ENCODE assay signal across 8 mouse cellular contexts in genomic region chr11:116012262-116012947, GRCm38 (mm10). TPM values are rescaled to one million over a fixed set of nuclear protein-coding genes. Genes with fewer than 3 reads are reported as not detected.
DNase-seq lines count a peak whose midpoint lies in the region; ATAC-seq and TF ChIP-seq lines count a peak whose summit lies in the region.

TSS of gene Galk1 (minus strand) at chr11:116012719.

- ATAC-seq in hindbrain, embryonic 11.5 days (ENCODE audit: low FRiP score): peak; percentile 80
- ATAC-seq in lung, postnatal 0 days: peak; percentile 93

- H3K36me3 ChIP-seq in hindbrain, embryonic 11.5 days (ENCODE audit: control insufficient read depth, insufficient read depth, low read length): no peaks in the 10 kb centered on the region
- 0 out of 2 replicates have a peak, but pooled peaks cover 9% of the 10 kb centered on the region for H3K36me3 ChIP-seq in lung, postnatal 0 days (ENCODE audit: insufficient read depth, low read length)

- H3K27me3 ChIP-seq in hindbrain, embryonic 11.5 days (ENCODE audit: control insufficient read depth, insufficient read depth, low read length): no peaks in the 10 kb centered on the region
- no peaks in the 10 kb centered on the region for H3K27me3 ChIP-seq in lung, postnatal 0 days (replicated peaks; ENCODE audit: insufficient read depth, low read length)

- H3K9me3 ChIP-seq in hindbrain, embryonic 11.5 days (ENCODE audit: control insufficient read depth, low read length): no peaks in the 10 kb centered on the region
- H3K9me3 ChIP-seq in lung, postnatal 0 days (ENCODE audit: low read length): no peaks in the 10 kb centered on the region

- WGBS in hindbrain, embryonic 11.5 days: under 1% methylated on average over 45 of the region's 55 CpGs
- under 1% methylated on average over 55 of the region's 55 CpGs for WGBS in lung, postnatal 0 days

- H3K4me3 ChIP-seq in hindbrain, embryonic 11.5 days (ENCODE audit: low read depth, low read length): peak within 1 kb of the TSS; percentile 58
- H3K4me3 ChIP-seq in lung, postnatal 0 days (ENCODE audit: low read depth, low read length): peak within 1 kb of the TSS; percentile 61

- H3K4me1 ChIP-seq in hindbrain, embryonic 11.5 days (replicated peaks; ENCODE audit: control insufficient read depth, insufficient read depth, low read length): no peaks in the 10 kb centered on the region; the same call in 1 of the 2 replicates
- 0 out of 2 replicates have a peak, but pooled peaks cover 2% of the 10 kb centered on the region for H3K4me1 ChIP-seq in lung, postnatal 0 days (ENCODE audit: insufficient read depth, low read depth, low read length)

- peak within 1 kb of the TSS; percentile 51 for H3K27ac ChIP-seq in hindbrain, embryonic 11.5 days (ENCODE audit: low read depth, low read length)
- H3K27ac ChIP-seq in lung, postnatal 0 days (ENCODE audit: low read length): peak within 1 kb of the TSS; percentile 88

- H3K4me2 ChIP-seq in hindbrain, embryonic 11.5 days (replicated peaks; ENCODE audit: low read depth, low read length): peak within 1 kb of the TSS; percentile 86
- H3K4me2 ChIP-seq in lung, postnatal 0 days (replicated peaks; ENCODE audit: low read depth, low read length): peak within 1 kb of the TSS; percentile 93

- TF ChIP-seq EP300 in lung, postnatal 0 days (IDR thresholded peaks at IDR 0.05): no peak

- H3K9ac ChIP-seq in hindbrain, embryonic 11.5 days (ENCODE audit: low read depth, low read length): peak within 1 kb of the TSS; percentile 75
- peak within 1 kb of the TSS; percentile 78 for H3K9ac ChIP-seq in lung, postnatal 0 days (replicated peaks; ENCODE audit: low read depth)

- peak; percentile 81 for DNase-seq in MN1 (ENCODE audit: low spot score)
- DNase-seq in cerebellum, postnatal 10 days: peak; percentile 81 to 89
- DNase-seq in frontal cortex, postnatal 10 days (ENCODE audit: low spot score in 2 of 2): peak; percentile 80 to 82
- peak; percentile 89 for DNase-seq in hindbrain, embryonic 11.5 days (ENCODE audit: low spot score)
- peak; percentile 69 to 80 for DNase-seq in layer of hippocampus, postnatal 10 days (ENCODE audit: low spot score in 2 of 2)
- DNase-seq in lung, postnatal 0 days (ENCODE audit: low spot score): peak; percentile 95
- DNase-seq in ovary, postnatal 14 days (ENCODE audit: low spot score): peak; percentile 81
- peak; percentile 96 to 97 for DNase-seq in thymus, postnatal 10 days (ENCODE audit: low spot score in 2 of 2)

- no peak for TF ChIP-seq CTCF in lung, postnatal 0 days (IDR thresholded peaks at IDR 0.05)

RNA-seq across cellular contexts. Expression of gene Galk1, which starts in this region (rescaled TPM):
- polyA plus RNA-seq in hindbrain, embryonic 11.5 days (2014; fragmentation: Nextera tagmentation; extraction: Ambion mirVana): 89.0 and 96.3 TPM in 2 replicates
- total RNA-seq in layer of hippocampus, postnatal 10 days (2021): 10 to 100 TPM; 20.5 to 24.7 TPM
- polyA plus RNA-seq in lung, postnatal 0 days (2015; fragmentation: Nextera tagmentation; extraction: Ambion mirVana): 91.0 and 95.6 TPM in 2 replicates

Comparison
In these comparisons a context has a peak if more than half of its experiments do, and no peak if none do; other contexts are left out.
1. Peak in every context shown above with its lines: DNase-seq, ATAC-seq, H3K4me3 ChIP-seq and H3K27ac ChIP-seq.